Comparison of ENCODE assay signal across 10 mouse cellular contexts in the genomic region with DNA sequence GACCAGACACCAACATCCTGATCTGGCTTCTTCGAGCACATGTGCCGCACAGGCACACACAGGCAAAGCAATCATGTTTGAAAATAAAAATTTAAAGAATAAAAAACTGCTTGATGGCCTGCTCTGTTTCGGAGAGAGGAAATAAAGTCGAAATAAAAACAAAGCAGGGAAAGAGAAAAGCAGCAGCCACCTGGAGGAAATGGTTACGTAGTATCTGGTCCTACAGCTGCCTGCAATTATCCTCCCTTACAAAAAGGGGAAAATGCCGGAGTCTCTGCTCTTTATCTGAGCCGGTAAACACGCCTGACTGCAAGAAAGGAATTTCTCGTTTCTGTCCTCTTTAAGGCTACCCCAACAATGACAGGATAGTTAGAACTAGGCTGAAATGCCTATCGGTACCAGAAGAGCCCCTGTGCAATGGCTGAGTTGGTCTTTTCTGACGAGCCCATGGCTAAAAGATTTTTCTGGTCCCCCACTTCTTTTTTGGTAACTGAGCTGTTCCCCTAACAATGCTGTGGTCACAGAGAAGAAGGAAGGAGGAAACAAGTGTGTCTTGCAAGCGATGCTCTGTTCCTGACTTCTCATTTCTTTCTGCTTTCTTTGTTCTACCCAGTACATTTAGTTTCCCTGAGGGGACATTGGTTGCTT. TPM values are rescaled to one million over a fixed set of nuclear protein-coding genes. Genes with fewer than 3 reads are reported as not detected.
A peak's percentile ranks its signal among the peaks of the same experiment; 100 is the strongest.
DNase-seq lines count a peak whose midpoint lies in the region; ATAC-seq and TF ChIP-seq lines count a peak whose summit lies in the region.
"Had no signal": no experiment of that assay in that cellular context is flagged by ENCODE, and none has a peak within 500 bp of the region (broad histone marks: within the 10 kb centered on the region; RNA-seq: fewer than 3 reads in every experiment).

No protein-coding gene starts in this region.

- no peak for TF ChIP-seq RAD21 in CH12.LX (IDR thresholded peaks at IDR 0.05; ENCODE audit: low read depth, low read length)

- H3K4me2 ChIP-seq in CH12.LX (ENCODE audit: insufficient read depth, low read depth, poor library complexity, severe bottlenecking): peak overlapping the region; percentile 67
- H3K4me2 ChIP-seq: neural tube, embryonic 12.5 days had no signal

- peak overlapping the region; percentile 64 for H3K27ac ChIP-seq in layer of hippocampus, adult 2 months
- peak overlapping the region; percentile 79 for H3K27ac ChIP-seq in CH12.LX (ENCODE audit: insufficient read depth, low read depth)
- H3K27ac ChIP-seq in macrophage: peak overlapping the region; percentile 17; the same call in 1 of the 2 replicates
- H3K27ac ChIP-seq: kidney, postnatal 0 days; neural tube, embryonic 12.5 days had no signal

- no peak for TF ChIP-seq CTCF in layer of hippocampus, adult 2 months (conservative IDR thresholded peaks at IDR 0.05)
- TF ChIP-seq CTCF in CH12.LX (conservative IDR thresholded peaks at IDR 0.05 in 1 of 2, IDR thresholded peaks at IDR 0.05 in 1 of 2; ENCODE audit: low read depth in 2 of 2, low read length in 2 of 2): no peak

- 15% methylated on average over 11 of the region's 12 CpGs for WGBS in macrophage (ENCODE audit: missing documents)

- peaks cover 24 to 48% of the 10 kb centered on the region in 2 experiments for H3K4me1 ChIP-seq in CH12.LX (ENCODE audit: control insufficient read depth in 1 of 2, insufficient read depth in 2 of 2)
- H3K4me1 ChIP-seq: neural tube, embryonic 12.5 days had no signal

- H3K36me3 ChIP-seq in CH12.LX (replicated peaks in 1 of 2; ENCODE audit: control insufficient read depth in 1 of 2, insufficient read depth in 1 of 2, low read length in 1 of 2) (no peaks in the 10 kb centered on the region), macrophage (ENCODE audit: inconsistent target) (no peaks in the 10 kb centered on the region)
- H3K36me3 ChIP-seq: neural tube, embryonic 12.5 days had no signal

- peak overlapping the region; percentile 41 for H3K9ac ChIP-seq in CH12.LX (ENCODE audit: insufficient read depth, low read depth)
- H3K9ac ChIP-seq: neural tube, embryonic 12.5 days had no signal

- dilution Hi-C loops in CH12.LX (cut with MboI; ENCODE audit: extremely low pct_ligation_motif_present, extremely low pct_unique_long_range_greater_than_20kb, low sequenced_read_pairs): no loop called here

- H3K4me3 ChIP-seq in layer of hippocampus, adult 2 months: no peak overlapping the region
- H3K4me3 ChIP-seq in CH12.LX (replicated peaks in 1 of 3; ENCODE audit: low read depth in 2 of 3, low read length in 2 of 3, poor library complexity in 1 of 3) (peak overlapping the region in 1 of 3 experiments; percentile 34), macrophage (ENCODE audit: inconsistent target) (no peak overlapping the region)
- H3K4me3 ChIP-seq: neural tube, embryonic 12.5 days had no signal

- H3K79me2 ChIP-seq in CH12.LX (replicated peaks; ENCODE audit: control insufficient read depth, extremely low read depth, insufficient read depth, poor library complexity, severe bottlenecking) (no peaks in the 10 kb centered on the region), macrophage (ENCODE audit: inconsistent target) (no peaks in the 10 kb centered on the region)

- DNase-seq in layer of hippocampus, adult 2 months (ENCODE audit: low spot score in 2 of 2): no peak
- DNase-seq in layer of hippocampus, postnatal 14 days (ENCODE audit: low spot score in 2 of 2): no peak
- peak; percentile 46 for DNase-seq in CH12.LX (ENCODE audit: extremely low read depth)
- no peak for DNase-seq in urinary bladder, adult 18-20 months (ENCODE audit: low spot score in 2 of 2)
- DNase-seq in gastrocnemius, adult 8-10 months (ENCODE audit: low spot score in 2 of 2): no peak

- peak; percentile 74 for ATAC-seq in common myeloid progenitor, adult 5-6 weeks (replicated peaks; ENCODE audit: low read depth, poor library complexity, severe bottlenecking)
- ATAC-seq: lung, postnatal 0 days had no signal

- no peaks in the 10 kb centered on the region for H3K27me3 ChIP-seq in CH12.LX (replicated peaks)
- H3K27me3 ChIP-seq: neural tube, embryonic 12.5 days had no signal

- TF ChIP-seq EP300 in CH12.LX (IDR thresholded peaks at IDR 0.05; ENCODE audit: low read length): peak; percentile 25; the same call in 1 of the 2 replicates

- in situ Hi-C loops in CH12.LX (cut with MboI; ENCODE audit: low pct_ligation_motif_present, low pct_unique_long_range_greater_than_20kb, low sequenced_read_pairs): loop anchor here (5.0 to 25.0 kb wide), 2 partner anchors 106 to 416 kb away; no protein-coding TSS in a partner anchor

- peaks cover 2% of the 10 kb centered on the region for H3K9me3 ChIP-seq in CH12.LX (replicated peaks; ENCODE audit: low read length)
- H3K9me3 ChIP-seq: neural tube, embryonic 12.5 days had no signal

- peak; percentile 39; the same call in 1 of the 2 replicates for TF ChIP-seq POLR2A in CH12.LX (IDR thresholded peaks at IDR 0.05; ENCODE audit: low read depth, low read length)

TF ChIP-seq in CH12.LX, 34 proteins besides CTCF, POLR2A, EP300 and RAD21:
- no peak for TF ChIP-seq PAX5 (IDR thresholded peaks at IDR 0.05; ENCODE audit: low read length)
- no peak for TF ChIP-seq CHD2 (IDR thresholded peaks at IDR 0.05; ENCODE audit: low read length)
- TF ChIP-seq NELFE (IDR thresholded peaks at IDR 0.05; ENCODE audit: low read depth, low read length): no peak
- TF ChIP-seq TBP (conservative IDR thresholded peaks at IDR 0.05; ENCODE audit: low read depth, low read length): 0 out of 2 replicates have a peak, but pooled peaks have one; percentile 41
- TF ChIP-seq TCF12 (IDR thresholded peaks at IDR 0.05; ENCODE audit: low read depth, low read length): peak; percentile 56; the same call in 1 of the 2 replicates
- TF ChIP-seq IRF4 (IDR thresholded peaks at IDR 0.05; ENCODE audit: low read depth, low read length): no peak
- no peak for TF ChIP-seq JUND (conservative IDR thresholded peaks at IDR 0.05; ENCODE audit: low read depth, low read length)
- peak; percentile 37; the same call in 1 of the 2 replicates for TF ChIP-seq ETS1 (conservative IDR thresholded peaks at IDR 0.05; ENCODE audit: low read depth, low read length)
- TF ChIP-seq POLR2AphosphoS2 (IDR thresholded peaks at IDR 0.05; ENCODE audit: low read depth, low read length): no peak
- no peak for TF ChIP-seq SMC3 (IDR thresholded peaks at IDR 0.05; ENCODE audit: low read depth, low read length)
- no peak for TF ChIP-seq HCFC1 (IDR thresholded peaks at IDR 0.05; ENCODE audit: low read depth, low read length)
- TF ChIP-seq ZNF384 (IDR thresholded peaks at IDR 0.05; ENCODE audit: low read depth, low read length): no peak
- TF ChIP-seq MYC (IDR thresholded peaks at IDR 0.05; ENCODE audit: low read depth, low read length): 0 out of 2 replicates have a peak, but pooled peaks have one; percentile 46
- no peak for TF ChIP-seq RCOR1 (conservative IDR thresholded peaks at IDR 0.05; ENCODE audit: low read depth, low read length)

RNA-seq across cellular contexts. Expression of gene Nfyb, which starts 32.7 kb away (rescaled TPM):
- 10 to 100 TPM; 67.7 to 67.8 TPM for total RNA-seq in layer of hippocampus, adult 2 months (2021)
- 10 to 100 TPM; 50.2 to 63.3 TPM for total RNA-seq in layer of hippocampus, postnatal 14 days (2021)
- 26.6 and 27.2 TPM in 2 replicates for total RNA-seq in CH12.LX (2012; rRNA removed)
- 39.6 and 45.4 TPM in 2 replicates for total RNA-seq in CH12.LX (2014; rRNA removed)
- 24.0 and 25.0 TPM in 2 replicates for polyA plus RNA-seq in CH12.LX (2012; ENCODE audit: insufficient read length, low read depth)
- 87.5 and 91.5 TPM in 2 replicates for total RNA-seq in common myeloid progenitor, adult 5-6 weeks (2017)
- total RNA-seq in macrophage (2018; cell fraction: chromatin; rRNA removed): 10 to 100 TPM in 24 of 26 experiments, 1 to 10 TPM in 2; 7.0 to 46.0 (median 18.5) TPM
- 10 to 100 TPM in 6 of 26 experiments, 1 to 10 TPM in 20; 7.6 to 13.6 (median 9.1) TPM for total RNA-seq in macrophage (2018; cell fraction: cytosol; rRNA removed)
- total RNA-seq in macrophage (2018; cell fraction: nucleus; rRNA removed): 10 to 100 TPM in 16 of 26 experiments, 1 to 10 TPM in 10; 5.2 to 34.7 (median 11.6) TPM
- 8.4 to 14.1 TPM (median 8.8 TPM) in 3 replicates for polyA plus RNA-seq in macrophage (2018)
- 10 to 100 TPM; 31.3 to 42.5 (median 39.8) TPM for total RNA-seq in gastrocnemius, adult 8-10 months (2022)

RNA-seq across cellular contexts. Expression of gene Txnrd1, which starts 37.2 kb away (rescaled TPM):
- 10 to 100 TPM; 53.1 to 54.0 TPM for total RNA-seq in layer of hippocampus, adult 2 months (2021)
- 10 to 100 TPM; 57.7 to 62.8 TPM for total RNA-seq in layer of hippocampus, postnatal 14 days (2021)
- total RNA-seq in CH12.LX (2012; rRNA removed): 92.1 and 106 TPM in 2 replicates
- total RNA-seq in CH12.LX (2014; rRNA removed): 133 and 147 TPM in 2 replicates
- polyA plus RNA-seq in CH12.LX (2012; ENCODE audit: insufficient read length, low read depth): 254 and 256 TPM in 2 replicates
- 114 and 119 TPM in 2 replicates for total RNA-seq in common myeloid progenitor, adult 5-6 weeks (2017)
- total RNA-seq in macrophage (2018; cell fraction: chromatin; rRNA removed): 1,000 to 10,000 TPM in 5 of 26 experiments, 100 to 1,000 TPM in 21; 113 to 1,687 (median 414) TPM
- total RNA-seq in macrophage (2018; cell fraction: cytosol; rRNA removed): 100 to 1,000 TPM in 10 of 26 experiments, 10 to 100 TPM in 16; 62.8 to 371 (median 91.2) TPM
- 100 to 1,000 TPM in 22 of 26 experiments, 10 to 100 TPM in 4; 65.8 to 967 (median 266) TPM for total RNA-seq in macrophage (2018; cell fraction: nucleus; rRNA removed)
- 84.0 to 182 TPM (median 96.0 TPM) in 3 replicates for polyA plus RNA-seq in macrophage (2018)
- total RNA-seq in gastrocnemius, adult 8-10 months (2022): 10 to 100 TPM; 56.7 to 79.1 (median 63.5) TPM

Comparison
In these comparisons a context has a peak if more than half of its experiments do, and no peak if none do; other contexts are left out.
1. H3K27ac ChIP-seq: peak in every context shown above with its lines; median percentile 79 in CH12.LX; 64 in layer of hippocampus, adult 2 months; 17 in macrophage.